Mouse (Mus musculus): Measurements from ENCODE around the gene Vmn1r43.

GRCm38 (mm10) chr6:89880867-89881266 is 4.7 kb upstream of the Vmn1r43 start:
- TF ChIP-seq CTCF (IDR thresholded peaks at IDR 0.05; ENCODE audit: extremely low read depth, insufficient read length, insufficient replicate concordance, low read depth, low read length) = no peak
- no peak for TF ChIP-seq POLR2A (IDR thresholded peaks at IDR 0.05; ENCODE audit: low read depth, low read length)

Data from small intestine, adult 2 months (tissue).